Comparison of ENCODE assay signal across 18 mouse cellular contexts in the genomic region with DNA sequence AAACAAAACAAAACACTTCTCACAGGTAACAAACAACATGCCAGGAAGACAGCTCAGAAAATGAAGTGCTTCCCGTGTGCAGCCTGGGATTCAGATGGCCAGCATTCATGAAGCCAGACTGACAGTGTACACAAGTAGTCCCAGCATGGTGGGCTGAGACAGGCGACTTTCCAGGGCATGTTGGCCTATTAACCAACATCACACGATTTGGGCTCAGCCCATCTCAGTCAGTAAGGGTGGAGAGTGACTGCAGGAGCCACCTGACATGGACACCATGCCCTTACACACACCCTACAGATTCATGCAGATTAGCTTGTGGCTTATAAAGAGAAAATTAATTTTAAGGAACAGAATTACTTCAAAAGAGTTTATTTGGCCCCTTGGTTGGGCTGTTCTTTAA. TPM values are rescaled to one million over a fixed set of nuclear protein-coding genes. Genes with fewer than 3 reads are reported as not detected.
DNase-seq lines count a peak whose midpoint lies in the region; ATAC-seq and TF ChIP-seq lines count a peak whose summit lies in the region.
"Had no signal": no experiment of that assay in that cellular context is flagged by ENCODE, and none has a peak within 500 bp of the region (broad histone marks: within the 10 kb centered on the region; RNA-seq: fewer than 3 reads in every experiment).

No protein-coding gene starts in this region.

- no peak overlapping the region for H3K27ac ChIP-seq in embryonic facial prominence, embryonic 12.5 days
- H3K27ac ChIP-seq in embryonic facial prominence, embryonic 10.5 days (replicated peaks), result no peak overlapping the region
- H3K27ac ChIP-seq in heart, embryonic 10.5 days, result no peak overlapping the region
- no peak overlapping the region for H3K27ac ChIP-seq in hindbrain, embryonic 13.5 days
- no peak overlapping the region for H3K27ac ChIP-seq in hindbrain, embryonic 14.5 days
- H3K27ac ChIP-seq in layer of hippocampus, adult 2 months, result peak overlapping the region; percentile 79; the same call in 1 of the 2 replicates
- H3K27ac ChIP-seq: forebrain, embryonic 13.5 days; forebrain, embryonic 15.5 days had no signal

- no peaks in the 10 kb centered on the region for H3K9me3 ChIP-seq in embryonic facial prominence, embryonic 12.5 days
- no peaks in the 10 kb centered on the region for H3K9me3 ChIP-seq in embryonic facial prominence, embryonic 10.5 days
- H3K9me3 ChIP-seq in heart, embryonic 10.5 days, result no peaks in the 10 kb centered on the region
- no peaks in the 10 kb centered on the region for H3K9me3 ChIP-seq in hindbrain, embryonic 13.5 days
- no peaks in the 10 kb centered on the region for H3K9me3 ChIP-seq in hindbrain, embryonic 14.5 days (ENCODE audit: control insufficient read depth, low read length)
- H3K9me3 ChIP-seq: forebrain, embryonic 13.5 days; forebrain, embryonic 15.5 days; G1E had no signal

- no peak overlapping the region for H3K9ac ChIP-seq in embryonic facial prominence, embryonic 12.5 days
- no peak overlapping the region for H3K9ac ChIP-seq in hindbrain, embryonic 13.5 days
- no peak overlapping the region for H3K9ac ChIP-seq in hindbrain, embryonic 14.5 days
- H3K9ac ChIP-seq: forebrain, embryonic 13.5 days; forebrain, embryonic 15.5 days had no signal

- no peaks in the 10 kb centered on the region for H3K27me3 ChIP-seq in embryonic facial prominence, embryonic 12.5 days
- no peaks in the 10 kb centered on the region for H3K27me3 ChIP-seq in embryonic facial prominence, embryonic 10.5 days (replicated peaks; ENCODE audit: low read depth, poor library complexity, severe bottlenecking)
- H3K27me3 ChIP-seq in heart, embryonic 10.5 days (ENCODE audit: insufficient read depth, poor library complexity, severe bottlenecking), result peaks cover 7% of the 10 kb centered on the region
- H3K27me3 ChIP-seq in hindbrain, embryonic 13.5 days, result no peaks in the 10 kb centered on the region
- no peaks in the 10 kb centered on the region for H3K27me3 ChIP-seq in hindbrain, embryonic 14.5 days (ENCODE audit: control insufficient read depth, insufficient read depth, low read length)
- H3K27me3 ChIP-seq: CH12.LX; forebrain, embryonic 13.5 days; forebrain, embryonic 15.5 days; Patski had no signal

- no peak for DNase-seq in embryonic facial prominence, embryonic 10.5 days (ENCODE audit: low spot score)
- DNase-seq in heart, adult 11 months, result peak; percentile 80
- DNase-seq in heart, embryonic 10.5 days (ENCODE audit: low spot score), result no peak
- no peak for DNase-seq in hindbrain, embryonic 14.5 days (ENCODE audit: low spot score)
- no peak for DNase-seq in layer of hippocampus, adult 2 months (ENCODE audit: low spot score in 2 of 2)
- no peak for DNase-seq in layer of hippocampus, adult 18-20 months (ENCODE audit: low spot score in 2 of 2)
- DNase-seq: adrenal gland, adult 8-10 months; adrenal gland, postnatal 36 days; B cell, adult 2 months had no signal

- no peak overlapping the region for H3K4me3 ChIP-seq in embryonic facial prominence, embryonic 12.5 days
- no peak overlapping the region for H3K4me3 ChIP-seq in embryonic facial prominence, embryonic 10.5 days
- H3K4me3 ChIP-seq in heart, embryonic 10.5 days, result no peak overlapping the region
- no peak overlapping the region for H3K4me3 ChIP-seq in hindbrain, embryonic 13.5 days
- no peak overlapping the region for H3K4me3 ChIP-seq in hindbrain, embryonic 14.5 days (replicated peaks; ENCODE audit: low read length)
- no peak overlapping the region for H3K4me3 ChIP-seq in layer of hippocampus, adult 2 months
- H3K4me3 ChIP-seq: forebrain, embryonic 13.5 days; forebrain, embryonic 15.5 days had no signal

- WGBS in embryonic facial prominence, embryonic 12.5 days, result 78% methylated on average over 3 of the region's 3 CpGs
- 82% methylated on average over 3 of the region's 3 CpGs for WGBS in embryonic facial prominence, embryonic 10.5 days
- whole genome bisulfite sequencing in heart, embryonic 10.5 days, result 69% methylated on average over 3 of the region's 3 CpGs
- 87% methylated on average over 3 of the region's 3 CpGs for whole genome bisulfite sequencing in hindbrain, embryonic 13.5 days
- WGBS in hindbrain, embryonic 14.5 days, result 85% methylated on average over 3 of the region's 3 CpGs

- peaks cover 8% of the 10 kb centered on the region; the same call in 1 of the 2 replicates for H3K36me3 ChIP-seq in embryonic facial prominence, embryonic 12.5 days
- peaks cover 35% of the 10 kb centered on the region for H3K36me3 ChIP-seq in embryonic facial prominence, embryonic 10.5 days (replicated peaks)
- H3K36me3 ChIP-seq in heart, embryonic 10.5 days, result peaks cover 4% of the 10 kb centered on the region; the same call in 1 of the 2 replicates
- H3K36me3 ChIP-seq in hindbrain, embryonic 13.5 days, result peaks cover 8% of the 10 kb centered on the region; the same call in 1 of the 2 replicates
- H3K36me3 ChIP-seq in hindbrain, embryonic 14.5 days (replicated peaks; ENCODE audit: control insufficient read depth, insufficient read depth), result no peaks in the 10 kb centered on the region
- H3K36me3 ChIP-seq: forebrain, embryonic 15.5 days had no signal

- H3K4me2 ChIP-seq in embryonic facial prominence, embryonic 12.5 days (replicated peaks), result no peak overlapping the region
- H3K4me2 ChIP-seq in hindbrain, embryonic 13.5 days, result no peak overlapping the region
- no peak overlapping the region for H3K4me2 ChIP-seq in hindbrain, embryonic 14.5 days (replicated peaks)
- H3K4me2 ChIP-seq: forebrain, embryonic 13.5 days; forebrain, embryonic 15.5 days had no signal

- ATAC-seq in embryonic facial prominence, embryonic 12.5 days (ENCODE audit: insufficient number of reproducible peaks, insufficient read depth, low FRiP score, low TSS enrichment), result 0 out of 2 replicates have a peak, but pooled peaks have one; percentile 60
- 0 out of 2 replicates have a peak, but pooled peaks have one; percentile 8 for ATAC-seq in hindbrain, embryonic 13.5 days (ENCODE audit: low FRiP score)
- no peak for ATAC-seq in hindbrain, embryonic 14.5 days (ENCODE audit: low FRiP score)
- ATAC-seq: activated CD4-positive, CD25-positive, alpha-beta regulatory T cell, adult 4 months; CD4-positive, CD25-positive, alpha-beta regulatory T cell, adult 4 months; forebrain, embryonic 13.5 days; forebrain, embryonic 15.5 days; Patski had no signal

- TF ChIP-seq CTCF in layer of hippocampus, adult 2 months (conservative IDR thresholded peaks at IDR 0.05), result no peak

- H3K4me1 ChIP-seq in embryonic facial prominence, embryonic 12.5 days, result no peaks in the 10 kb centered on the region
- H3K4me1 ChIP-seq in embryonic facial prominence, embryonic 10.5 days, result no peaks in the 10 kb centered on the region
- peaks cover 28% of the 10 kb centered on the region for H3K4me1 ChIP-seq in heart, embryonic 10.5 days
- 0 out of 2 replicates have a peak, but pooled peaks cover 4% of the 10 kb centered on the region for H3K4me1 ChIP-seq in hindbrain, embryonic 13.5 days (replicated peaks)
- no peaks in the 10 kb centered on the region for H3K4me1 ChIP-seq in hindbrain, embryonic 14.5 days (replicated peaks; ENCODE audit: control insufficient read depth, insufficient read depth, low read length)
- H3K4me1 ChIP-seq: forebrain, embryonic 15.5 days had no signal

RNA-seq across cellular contexts. Expression of gene Ube2e1, which starts 28.9 kb away (rescaled TPM):
- 156 and 157 TPM in 2 replicates for polyA plus RNA-seq in embryonic facial prominence, embryonic 12.5 days (2016; fragmentation: Nextera tagmentation; extraction: Ambion mirVana)
- 163 and 165 TPM in 2 replicates for polyA plus RNA-seq in embryonic facial prominence, embryonic 10.5 days (2016; fragmentation: Nextera tagmentation; extraction: Ambion mirVana)
- 63.9 and 107 TPM in 2 replicates for polyA plus RNA-seq in heart, embryonic 10.5 days (2016; fragmentation: Nextera tagmentation; extraction: Ambion mirVana)
- 225 and 228 TPM in 2 replicates for polyA plus RNA-seq in hindbrain, embryonic 13.5 days (2015; fragmentation: Nextera tagmentation; extraction: Ambion mirVana)
- polyA plus RNA-seq in hindbrain, embryonic 14.5 days (2014; fragmentation: Nextera tagmentation; extraction: Ambion mirVana), result 75.6 and 79.6 TPM in 2 replicates
- 100 to 1,000 TPM; 114 to 115 TPM for total RNA-seq in layer of hippocampus, adult 2 months (2021)
- total RNA-seq in layer of hippocampus, adult 18-20 months (2021), result 100 to 1,000 TPM; 122 to 124 TPM

RNA-seq across cellular contexts. Expression of gene Rpl15, which starts 31.6 kb away (rescaled TPM):
- 390 and 444 TPM in 2 replicates for polyA plus RNA-seq in embryonic facial prominence, embryonic 12.5 days (2016; fragmentation: Nextera tagmentation; extraction: Ambion mirVana)
- 464 and 490 TPM in 2 replicates for polyA plus RNA-seq in embryonic facial prominence, embryonic 10.5 days (2016; fragmentation: Nextera tagmentation; extraction: Ambion mirVana)
- 332 and 406 TPM in 2 replicates for polyA plus RNA-seq in heart, embryonic 10.5 days (2016; fragmentation: Nextera tagmentation; extraction: Ambion mirVana)
- polyA plus RNA-seq in hindbrain, embryonic 13.5 days (2015; fragmentation: Nextera tagmentation; extraction: Ambion mirVana), result 296 and 314 TPM in 2 replicates
- 332 and 348 TPM in 2 replicates for polyA plus RNA-seq in hindbrain, embryonic 14.5 days (2014; fragmentation: Nextera tagmentation; extraction: Ambion mirVana)
- 100 to 1,000 TPM; 389 to 396 TPM for total RNA-seq in layer of hippocampus, adult 2 months (2021)
- total RNA-seq in layer of hippocampus, adult 18-20 months (2021), result 100 to 1,000 TPM; 368 to 388 TPM

RNA-seq across cellular contexts. Expression of gene Nkiras1, which starts 31.8 kb away (rescaled TPM):
- 17.4 and 21.5 TPM in 2 replicates for polyA plus RNA-seq in embryonic facial prominence, embryonic 12.5 days (2016; fragmentation: Nextera tagmentation; extraction: Ambion mirVana)
- 10.6 and 11.6 TPM in 2 replicates for polyA plus RNA-seq in embryonic facial prominence, embryonic 10.5 days (2016; fragmentation: Nextera tagmentation; extraction: Ambion mirVana)
- polyA plus RNA-seq in heart, embryonic 10.5 days (2016; fragmentation: Nextera tagmentation; extraction: Ambion mirVana), result 14.8 and 16.7 TPM in 2 replicates
- 40.1 and 43.1 TPM in 2 replicates for polyA plus RNA-seq in hindbrain, embryonic 13.5 days (2015; fragmentation: Nextera tagmentation; extraction: Ambion mirVana)
- 50.8 and 53.5 TPM in 2 replicates for polyA plus RNA-seq in hindbrain, embryonic 14.5 days (2014; fragmentation: Nextera tagmentation; extraction: Ambion mirVana)
- total RNA-seq in layer of hippocampus, adult 2 months (2021), result 10 to 100 TPM; 78.9 to 83.9 TPM
- total RNA-seq in layer of hippocampus, adult 18-20 months (2021), result 10 to 100 TPM; 84.1 to 84.5 TPM
